Mouse (Mus musculus): ENCODE results near the gene Mertk.
"Not testable (repeated sequence)": the region's sequence is repeated elsewhere in the genome, so short reads cannot be mapped to it uniquely, and the experiment has no call there.

Mertk gene

DNA sequence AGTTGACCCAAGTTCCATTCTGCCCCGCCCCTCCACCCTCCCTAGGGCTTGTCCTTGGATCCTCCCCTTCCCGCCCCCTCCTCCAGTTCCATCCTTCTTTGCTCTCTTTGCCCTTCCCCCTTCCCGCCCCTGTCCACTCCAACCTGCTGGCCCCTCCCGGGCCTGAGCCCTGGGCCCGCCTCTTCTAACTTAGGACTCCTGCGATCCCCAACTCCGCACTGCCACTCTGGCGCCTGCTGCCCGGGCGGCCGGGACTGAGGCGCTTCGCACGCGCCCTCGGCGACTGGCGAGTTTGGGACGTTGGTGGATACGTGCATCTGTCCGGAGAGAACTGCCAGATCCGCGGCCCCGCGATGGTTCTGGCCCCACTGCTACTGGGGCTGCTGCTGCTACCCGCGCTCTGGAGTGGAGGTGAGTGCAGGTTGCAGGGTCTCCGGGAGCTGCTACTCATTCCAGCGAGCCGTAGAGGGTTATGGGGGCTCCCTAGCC lies at the start of gene Mertk:
Gene Mertk (plus strand): TSS at position 264 of the 489 bp plus-strand sequence.
- DNase-seq, result peak; percentile 37 to 39

DNA sequence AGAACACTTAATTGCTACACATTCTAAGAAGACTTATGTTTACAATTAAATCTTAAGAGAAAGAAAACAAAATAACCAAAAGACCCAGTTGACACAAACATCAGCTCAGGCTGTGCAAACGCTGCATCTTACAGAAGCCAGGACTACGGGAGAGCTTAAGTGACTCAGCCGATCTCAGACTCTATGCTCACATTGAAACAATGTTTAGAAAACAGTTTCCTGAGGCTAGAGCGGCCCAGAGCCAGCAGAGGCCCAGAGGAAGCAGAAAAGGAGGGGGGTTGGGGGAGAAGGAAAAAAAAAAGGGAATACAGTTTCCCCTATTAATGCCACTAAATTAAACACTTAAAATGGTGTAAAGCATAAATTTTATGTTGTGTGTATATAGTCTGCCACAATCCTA lies 18.1 kb upstream of the Mertk start:
- no peak for DNase-seq

DNA sequence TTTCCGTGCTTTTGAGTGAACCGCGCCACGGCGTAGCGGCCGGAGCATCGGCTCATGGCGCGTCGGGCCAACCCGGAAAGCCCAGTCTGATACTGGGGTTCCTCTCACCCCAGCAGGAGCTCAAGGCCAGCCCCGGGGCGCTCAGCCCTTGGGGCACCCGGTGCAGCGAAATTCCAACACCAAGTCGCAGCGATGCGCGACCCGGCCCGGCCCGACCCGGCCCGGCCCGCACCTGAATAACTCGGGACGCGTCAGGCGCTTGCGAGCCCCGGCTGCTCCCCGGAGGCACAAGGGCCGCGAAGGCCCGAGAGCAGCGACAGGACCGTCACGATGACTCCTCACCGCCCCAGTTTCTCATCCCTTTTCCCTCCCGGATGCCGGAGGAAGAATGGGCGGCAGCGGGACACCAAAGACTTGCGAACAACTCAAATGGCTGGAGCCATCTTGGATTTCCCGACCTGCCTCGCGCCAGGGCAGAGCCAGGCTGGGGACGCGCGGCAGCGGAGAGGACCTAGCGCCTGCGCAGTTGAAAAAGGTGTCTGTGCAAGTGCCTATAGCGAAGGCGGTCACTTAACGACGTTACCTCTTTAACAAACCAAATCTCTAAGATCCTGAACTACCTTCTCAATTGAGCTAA lies 11.7 kb upstream of the Mertk start, which contains the start of gene Anapc1:
Gene Anapc1 (minus strand): TSS at position 471 of the 637 bp plus-strand sequence.
- peak; percentile 88 to 90 for DNase-seq

DNA sequence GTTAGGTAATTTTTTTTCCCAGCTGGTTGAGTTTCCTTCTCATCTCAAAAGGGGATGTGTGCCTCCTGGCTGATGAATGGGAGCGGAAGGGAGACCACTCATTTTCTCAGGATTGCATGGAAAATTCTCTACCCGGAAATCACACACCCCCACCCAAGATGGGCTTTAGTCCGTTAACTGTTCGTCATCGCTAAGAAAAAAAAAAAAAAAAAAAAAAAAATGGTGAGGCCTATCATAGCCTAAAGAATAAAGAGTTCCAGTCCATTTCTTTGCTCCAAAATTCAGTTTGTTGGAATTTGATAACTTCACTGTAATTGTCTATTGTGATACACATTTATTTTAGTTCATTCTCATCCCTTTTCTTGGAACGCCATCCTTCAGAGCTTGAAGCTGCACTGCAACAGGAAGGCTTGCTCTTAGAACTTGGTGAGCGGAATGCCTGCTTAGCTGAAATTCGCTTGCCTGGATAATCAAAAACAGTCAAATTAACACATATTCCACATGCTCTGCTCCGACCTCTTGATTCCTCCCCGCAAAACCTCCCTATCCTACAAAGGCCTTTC lies 11.1 kb upstream of the Mertk start:
- DNase-seq, result no peak

DNA sequence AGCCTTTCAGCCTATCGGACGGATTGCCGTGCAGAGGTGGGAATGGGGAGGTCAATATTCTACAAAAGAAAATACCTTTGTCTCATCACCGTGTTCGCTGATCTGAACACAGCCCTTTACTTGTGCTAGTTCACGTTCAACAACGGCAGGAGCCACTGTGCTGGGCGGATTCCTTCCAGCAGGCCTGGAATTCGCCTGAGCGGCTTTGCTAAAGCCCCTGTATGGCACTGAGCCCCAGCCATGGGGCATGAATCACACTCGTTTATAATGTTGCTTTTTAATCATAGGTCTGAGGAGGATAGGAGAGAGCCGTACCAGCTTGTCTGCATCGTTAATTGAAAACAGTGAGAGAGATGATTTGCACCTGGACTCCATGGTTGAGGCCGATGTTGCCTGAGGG lies 6.4 kb upstream of the Mertk start:
- DNase-seq, result no peak

DNA sequence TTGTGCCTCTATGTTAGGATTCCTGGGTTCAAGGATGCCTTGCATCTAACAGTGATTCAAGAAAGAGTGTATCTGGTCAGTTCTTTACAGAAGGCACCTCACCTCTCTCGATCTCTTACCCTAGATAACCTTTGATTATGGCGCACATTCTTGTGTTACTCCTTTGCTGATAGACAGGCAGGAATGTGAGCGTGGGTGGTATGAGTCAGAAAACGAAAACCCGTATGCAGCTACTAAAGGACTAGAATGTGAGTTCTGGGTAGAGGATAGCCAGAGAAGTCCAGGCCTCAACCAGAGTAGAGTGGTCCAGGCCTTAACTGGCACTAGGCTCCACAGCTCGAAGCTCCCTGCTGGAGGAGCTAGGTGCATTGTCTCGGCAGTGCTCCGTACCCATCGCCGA lies 6.0 kb upstream of the Mertk start:
- DNase-seq, result no peak

DNA sequence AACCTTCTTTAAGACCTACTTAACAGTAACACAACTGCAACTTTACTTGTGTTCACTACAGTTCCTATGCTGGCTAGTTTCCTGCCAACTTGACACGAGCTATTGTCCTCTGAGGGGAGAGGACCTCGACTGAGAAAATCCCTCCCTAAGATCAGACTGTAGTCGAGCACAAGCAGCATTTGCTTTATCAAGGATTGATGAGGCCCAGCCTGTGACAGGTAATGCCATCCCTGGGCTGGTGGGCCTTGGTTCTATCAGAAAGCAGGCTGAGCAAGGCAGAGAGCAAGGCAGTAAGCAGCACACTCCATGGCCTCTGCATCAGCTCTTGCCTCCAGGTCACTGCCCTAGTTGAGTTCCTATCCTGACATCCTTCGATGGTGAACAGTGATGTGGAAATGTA lies 5.5 kb upstream of the Mertk start:
- no peak for DNase-seq

DNA sequence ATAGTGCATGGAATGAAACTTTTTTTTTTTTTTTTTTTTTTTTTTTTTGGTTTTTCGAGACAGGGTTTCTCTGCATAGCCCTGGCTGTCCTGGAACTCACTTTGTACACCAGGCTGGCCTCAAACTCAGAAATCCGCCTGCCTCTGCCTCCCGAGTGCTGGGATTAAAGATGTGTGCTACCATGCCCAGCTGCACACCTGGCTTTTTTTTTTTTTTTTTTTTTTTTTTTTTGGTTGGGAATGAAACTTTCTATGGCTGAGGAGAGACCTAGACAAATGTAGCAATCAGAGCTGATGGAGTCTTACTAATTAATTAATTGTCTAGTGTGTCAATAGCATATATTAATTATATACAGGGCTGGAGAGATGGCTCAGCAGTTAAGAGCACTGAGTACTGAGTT lies 4.9 kb upstream of the Mertk start:
- not testable (repeated sequence) for DNase-seq

DNA sequence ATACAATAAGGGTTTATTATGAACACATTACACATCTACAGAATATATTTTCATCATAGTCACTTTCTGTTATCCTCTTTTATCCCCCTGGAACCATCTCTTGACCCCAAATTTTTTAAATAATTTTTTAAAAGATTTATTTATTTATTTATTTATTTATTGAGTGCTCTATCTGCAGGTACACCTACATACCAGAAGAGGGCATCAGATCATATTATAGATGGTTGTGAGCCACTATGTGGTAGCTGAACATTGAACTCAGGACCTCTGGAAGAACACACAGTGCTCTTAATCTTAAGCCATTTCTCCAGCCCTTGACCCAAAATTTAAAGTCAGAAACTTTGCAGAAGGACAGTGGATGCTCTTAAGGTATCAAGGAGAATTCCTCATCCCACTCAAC lies 4.2 kb upstream of the Mertk start:
- DNase-seq, result no peak

DNA sequence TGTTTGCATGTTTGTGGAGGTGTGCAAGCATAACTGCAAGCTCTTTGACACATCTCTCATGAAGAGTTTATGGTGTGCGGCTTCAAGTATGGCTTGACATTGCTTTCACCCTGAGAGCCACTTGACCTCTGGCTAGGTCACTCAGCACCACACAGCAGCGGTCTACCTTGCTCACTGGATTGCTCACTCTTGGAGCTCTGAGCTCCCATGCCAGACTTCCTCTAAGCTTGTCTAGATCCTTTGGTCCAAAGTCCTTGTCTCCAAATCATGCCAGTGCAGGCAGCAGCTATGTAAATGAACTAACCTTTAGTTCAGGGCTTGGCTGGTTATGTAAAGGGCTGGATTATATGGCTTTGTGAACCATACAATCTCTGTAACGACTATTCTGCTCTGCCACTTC lies 2.3 kb upstream of the Mertk start:
- DNase-seq, result no peak

DNA sequence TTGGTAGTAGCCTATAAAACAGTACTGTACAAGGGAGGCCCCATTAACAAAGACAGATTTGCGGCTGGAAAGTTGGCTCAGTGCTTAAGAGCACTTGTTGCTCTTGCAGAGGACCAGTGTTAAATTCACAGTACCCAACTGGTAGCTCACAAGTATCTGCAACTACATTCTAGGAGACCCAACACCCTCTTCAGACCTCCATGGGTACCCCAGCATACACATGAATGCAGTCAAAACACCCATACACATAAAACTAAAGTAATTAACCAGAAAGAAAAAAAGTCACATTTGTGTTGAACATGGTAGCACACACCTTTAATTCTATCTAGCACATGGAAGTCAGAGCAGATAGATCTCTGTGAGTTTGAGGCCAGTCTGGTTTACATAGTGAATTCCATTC lies 1.7 kb upstream of the Mertk start:
- DNase-seq, result no peak

DNA sequence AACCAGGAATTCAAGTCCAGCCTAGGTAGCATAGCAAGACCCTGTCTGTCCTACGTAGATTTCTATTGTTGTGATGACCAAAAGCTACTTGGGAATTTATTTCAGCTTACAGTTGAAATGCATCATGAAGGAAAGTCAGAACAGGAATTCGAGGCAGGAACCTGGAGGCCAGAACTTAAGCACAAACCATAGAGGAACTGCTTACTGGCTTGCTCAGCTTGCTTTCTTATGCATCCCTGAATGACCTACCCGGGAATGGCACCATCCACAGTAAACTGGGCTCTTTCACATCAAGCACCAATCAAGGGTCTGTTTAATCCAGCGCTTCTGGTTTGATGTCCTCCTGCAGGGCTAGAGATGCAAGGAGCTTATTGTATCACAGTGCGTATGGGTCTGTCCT lies 1.2 kb upstream of the Mertk start:
- no peak for DNase-seq

DNA sequence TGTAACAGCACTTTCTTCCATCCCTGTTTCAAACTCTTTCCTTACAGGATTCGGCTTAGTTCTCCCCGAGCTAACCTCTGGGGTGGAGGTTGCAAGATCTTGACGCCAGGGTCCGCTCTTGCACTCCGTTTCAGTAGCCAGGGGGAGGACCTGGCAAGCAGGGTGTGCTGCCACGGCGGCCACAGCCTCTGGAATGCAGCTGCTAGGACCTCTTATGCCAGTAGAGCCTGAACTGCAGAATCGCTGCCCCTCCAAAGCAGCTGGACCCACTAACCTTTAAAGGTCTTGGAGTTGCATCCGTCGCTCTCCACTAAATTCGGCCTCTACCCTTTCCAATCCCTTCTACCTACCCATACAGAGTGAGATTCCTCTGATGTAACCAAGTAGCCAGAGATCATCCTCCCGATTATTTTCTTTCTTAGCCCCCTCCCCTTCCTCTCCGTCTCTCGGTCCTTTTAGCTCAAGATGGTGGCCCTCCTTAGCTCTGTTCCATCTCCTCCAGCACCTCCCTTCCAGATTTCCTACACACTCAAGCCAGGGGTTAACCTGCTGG lies 540 bp upstream of the Mertk start:
- peak; percentile 37 to 49 for DNase-seq

DNA sequence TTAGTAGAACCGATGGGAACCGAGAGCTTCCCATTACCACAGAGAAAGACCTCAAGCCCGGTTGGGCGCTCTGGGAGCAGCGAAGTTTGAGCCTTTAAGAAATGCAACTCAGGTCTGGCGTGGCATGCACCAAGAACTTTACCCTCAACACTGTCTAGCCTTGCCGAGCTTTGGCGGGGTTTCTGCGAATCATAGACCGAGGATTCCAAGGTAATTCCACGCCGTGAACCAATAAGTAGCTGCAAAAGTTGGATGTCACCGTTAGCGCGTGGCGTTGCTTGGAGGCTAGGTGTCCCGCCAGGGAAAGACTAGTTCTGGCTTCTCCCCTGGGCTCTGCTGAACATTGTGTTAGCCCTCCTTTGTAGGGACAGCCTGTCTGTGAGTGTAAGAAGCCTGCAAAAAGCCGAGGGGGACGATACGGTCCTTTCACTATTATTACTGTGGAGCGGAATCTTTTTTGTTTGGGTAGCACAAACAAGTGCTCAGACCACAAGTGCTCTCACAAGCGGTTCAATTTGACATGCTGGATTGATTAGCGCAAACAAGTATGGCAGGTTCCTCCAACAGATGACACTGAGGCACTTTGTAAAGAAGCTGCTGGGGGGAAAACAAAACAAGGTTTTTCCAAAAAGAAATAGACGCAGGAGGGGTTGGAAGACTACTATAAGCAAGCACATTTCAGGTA lies 587 bp downstream of the Mertk start:
- no peak for DNase-seq

DNA sequence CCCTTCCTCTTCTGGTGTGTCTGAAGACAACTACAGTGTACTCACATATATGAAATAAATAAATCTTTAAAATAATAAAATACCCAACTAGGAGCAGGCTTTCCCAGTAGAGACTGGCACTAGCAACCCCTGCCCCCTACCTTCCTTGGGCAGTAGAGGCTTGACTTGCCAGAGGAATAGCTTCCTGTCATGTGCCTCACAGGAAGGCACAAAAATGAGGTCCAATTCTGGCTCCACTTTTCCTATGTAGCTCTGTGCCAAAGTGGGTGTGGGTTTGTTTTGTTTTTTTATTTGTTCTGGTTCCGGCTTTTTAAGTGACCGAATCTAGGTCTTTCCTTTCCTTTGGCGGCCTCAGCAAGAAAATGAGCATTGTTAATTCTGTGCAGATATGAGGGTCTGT lies 5.7 kb downstream of the Mertk start:
- no peak for DNase-seq

DNA sequence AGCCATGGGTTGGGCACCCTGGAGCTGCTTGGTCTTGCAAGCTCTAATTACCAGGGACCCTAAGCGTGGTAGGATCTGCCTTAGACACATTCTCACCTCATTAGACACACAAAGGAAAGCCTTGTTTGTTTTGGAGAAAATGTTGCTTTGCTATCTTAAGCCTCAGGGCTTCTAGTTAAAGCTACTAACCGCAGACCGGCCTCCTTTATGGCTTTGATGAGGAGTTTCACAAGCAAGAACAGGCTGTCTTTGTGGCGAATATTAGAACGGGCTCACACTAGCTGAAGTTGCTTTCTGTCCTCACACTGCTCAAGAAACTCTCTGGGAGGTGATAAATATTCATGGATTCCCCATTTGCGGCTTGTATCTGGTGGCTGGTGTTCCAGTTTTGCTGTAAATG lies 10.5 kb downstream of the Mertk start:
- no peak for DNase-seq

DNA sequence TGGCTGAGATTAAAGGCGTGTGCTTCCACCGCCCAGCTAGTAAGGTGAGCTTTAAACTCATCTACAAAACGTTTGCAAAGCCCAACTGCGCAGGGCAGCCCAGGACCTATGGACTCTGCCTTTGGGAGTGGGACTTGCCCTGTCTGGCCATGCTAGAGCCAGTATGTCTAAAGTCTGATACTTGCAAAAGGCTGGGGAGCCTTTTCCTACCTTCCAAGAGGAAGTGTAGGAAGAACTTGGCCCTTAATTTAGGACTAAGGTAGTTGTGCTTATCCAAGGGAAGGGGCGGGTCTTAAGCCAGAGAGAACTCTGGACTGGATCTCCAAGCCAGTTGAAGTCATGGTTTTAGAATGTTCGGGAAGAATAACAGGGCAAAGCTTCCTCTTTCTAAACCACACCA lies 11.9 kb downstream of the Mertk start:
- DNase-seq, result no peak

DNA sequence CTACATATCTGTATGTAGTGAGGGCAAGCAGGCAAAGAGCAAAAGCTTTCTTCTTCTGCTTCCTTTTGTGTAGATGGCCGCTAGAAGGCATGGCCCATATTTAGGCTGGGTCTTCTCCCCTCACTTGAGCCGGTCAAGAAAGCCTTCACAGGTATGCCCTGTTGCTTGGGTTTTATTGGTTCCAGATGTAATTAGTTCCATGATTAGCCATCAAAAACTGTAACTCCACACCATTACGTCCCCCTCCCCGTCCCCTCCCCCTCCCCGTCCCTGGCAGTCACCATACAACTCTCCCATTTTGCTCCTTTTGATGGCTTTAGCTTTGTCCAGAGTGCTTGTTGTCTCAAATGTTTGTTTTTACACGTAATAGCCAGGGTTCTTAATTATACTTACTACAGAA lies 14.2 kb downstream of the Mertk start:
- DNase-seq, result no peak

DNA sequence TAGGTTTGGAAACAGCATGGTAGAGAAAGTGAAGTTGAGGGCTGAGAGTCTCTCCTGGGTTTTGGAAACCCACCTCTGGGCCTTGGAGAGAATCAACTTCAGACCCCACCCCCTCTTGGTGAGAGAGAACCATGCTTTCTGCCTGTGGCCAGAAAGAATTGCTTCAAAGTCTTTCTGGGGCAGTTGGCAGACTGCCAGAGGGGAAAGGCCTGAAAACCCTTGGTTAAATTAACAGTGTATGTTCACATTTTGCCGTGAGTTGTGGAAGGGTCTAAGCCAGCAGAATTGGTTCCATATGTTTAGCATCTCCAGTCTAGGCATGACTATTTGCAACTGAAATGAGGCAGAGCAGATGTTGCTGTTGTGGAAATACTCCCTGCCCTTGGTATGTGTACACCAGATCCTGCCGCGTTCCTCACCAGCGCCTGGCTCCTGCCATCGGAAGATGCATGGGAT lies 14.8 kb downstream of the Mertk start:
- DNase-seq, result no peak

DNA sequence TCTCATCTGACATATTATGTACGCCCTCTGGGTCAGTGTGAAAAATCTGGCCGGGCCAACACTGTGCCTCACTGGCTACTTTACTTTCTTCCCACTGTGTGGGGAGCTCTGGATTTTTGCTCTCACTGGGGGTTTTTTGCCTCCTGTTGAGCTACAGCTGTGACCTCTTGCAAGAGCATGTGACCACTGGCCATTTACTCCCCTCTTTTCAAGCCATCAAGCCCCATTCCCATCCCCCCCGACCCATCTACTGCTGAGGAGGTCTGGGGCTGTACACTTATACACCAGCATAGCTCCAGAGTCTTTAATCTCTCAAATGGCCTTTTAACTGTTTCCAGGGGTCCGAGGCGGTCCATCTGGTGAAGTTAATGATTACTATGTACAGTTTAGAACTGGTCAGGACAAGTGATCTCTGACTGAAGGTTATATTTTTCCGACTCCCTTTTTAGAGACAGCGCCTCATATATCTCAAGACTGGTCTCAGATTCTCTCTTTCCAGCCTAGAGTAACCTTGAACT lies 16.0 kb downstream of the Mertk start:
- no peak for DNase-seq

DNA sequence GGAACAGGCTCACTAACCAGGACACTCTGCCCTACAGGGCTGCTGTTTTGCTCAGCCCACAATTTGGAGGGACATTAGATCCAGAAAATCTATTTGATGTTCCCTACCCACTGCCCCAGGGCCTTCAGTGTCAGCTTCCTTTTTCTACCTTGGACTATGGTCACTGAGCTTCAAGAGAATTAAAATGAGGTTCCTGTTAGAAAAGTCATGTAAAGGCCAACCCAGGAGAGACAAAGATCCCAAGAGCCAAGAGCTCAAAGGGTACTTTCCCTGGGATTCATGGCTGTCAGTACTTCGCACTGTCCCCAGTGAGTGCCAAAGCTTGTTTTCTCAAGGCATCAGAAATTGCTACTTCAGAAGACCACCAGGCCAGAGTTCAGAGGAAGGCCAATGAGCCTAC lies 17.2 kb downstream of the Mertk start:
- no peak for DNase-seq

DNA sequence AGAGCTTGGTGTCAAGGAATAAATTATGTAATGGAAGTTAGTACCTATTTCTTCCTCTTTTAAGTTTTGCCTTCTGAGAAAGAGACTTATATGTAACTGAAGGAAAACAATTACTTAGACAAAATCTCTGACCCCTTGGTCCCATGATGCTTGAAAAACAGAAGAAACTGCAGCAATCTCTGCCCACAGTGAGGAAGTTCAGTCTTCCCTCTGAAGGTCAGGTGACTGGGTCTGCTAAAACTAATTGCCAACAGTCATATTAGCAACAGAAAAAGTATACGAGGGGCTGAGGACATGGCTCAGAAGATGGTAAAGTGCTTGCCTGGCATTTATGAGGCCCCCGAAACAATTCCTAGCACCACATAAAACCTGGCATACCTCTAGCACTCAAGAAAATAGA lies 20.6 kb downstream of the Mertk start:
- DNase-seq, result no peak

DNA sequence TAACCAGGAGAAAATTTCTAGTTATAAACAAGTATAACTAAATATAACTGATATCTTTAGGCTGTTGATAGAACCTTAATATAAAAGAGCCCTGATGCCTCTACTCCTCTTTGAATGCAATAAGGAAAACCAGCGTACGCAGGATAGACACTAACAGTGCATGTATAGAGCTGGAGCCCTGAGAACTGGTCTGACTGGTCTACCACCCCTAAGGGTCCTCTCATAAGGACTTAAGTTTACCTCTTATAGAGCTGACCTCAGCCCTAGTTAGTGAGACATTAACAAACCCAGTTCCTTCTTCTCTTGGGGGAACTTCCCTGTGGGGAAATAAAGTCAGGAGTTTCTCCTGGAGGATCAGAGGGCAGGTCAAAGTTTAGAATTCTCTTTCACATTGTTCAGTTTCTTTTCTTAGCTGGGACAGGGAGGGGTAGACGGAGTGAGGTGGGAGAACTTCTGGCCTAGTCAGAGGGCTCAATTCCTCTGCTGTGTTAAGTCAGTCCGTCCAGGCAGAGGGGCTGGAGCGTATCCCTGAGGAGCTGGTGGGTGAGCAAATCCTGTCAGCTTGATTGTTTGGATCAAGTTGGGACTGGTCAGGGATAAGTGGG lies 23.5 kb downstream of the Mertk start:
- DNase-seq, result no peak
